10 mouse cellular contexts compared by ENCODE assay signal in the genomic region with DNA sequence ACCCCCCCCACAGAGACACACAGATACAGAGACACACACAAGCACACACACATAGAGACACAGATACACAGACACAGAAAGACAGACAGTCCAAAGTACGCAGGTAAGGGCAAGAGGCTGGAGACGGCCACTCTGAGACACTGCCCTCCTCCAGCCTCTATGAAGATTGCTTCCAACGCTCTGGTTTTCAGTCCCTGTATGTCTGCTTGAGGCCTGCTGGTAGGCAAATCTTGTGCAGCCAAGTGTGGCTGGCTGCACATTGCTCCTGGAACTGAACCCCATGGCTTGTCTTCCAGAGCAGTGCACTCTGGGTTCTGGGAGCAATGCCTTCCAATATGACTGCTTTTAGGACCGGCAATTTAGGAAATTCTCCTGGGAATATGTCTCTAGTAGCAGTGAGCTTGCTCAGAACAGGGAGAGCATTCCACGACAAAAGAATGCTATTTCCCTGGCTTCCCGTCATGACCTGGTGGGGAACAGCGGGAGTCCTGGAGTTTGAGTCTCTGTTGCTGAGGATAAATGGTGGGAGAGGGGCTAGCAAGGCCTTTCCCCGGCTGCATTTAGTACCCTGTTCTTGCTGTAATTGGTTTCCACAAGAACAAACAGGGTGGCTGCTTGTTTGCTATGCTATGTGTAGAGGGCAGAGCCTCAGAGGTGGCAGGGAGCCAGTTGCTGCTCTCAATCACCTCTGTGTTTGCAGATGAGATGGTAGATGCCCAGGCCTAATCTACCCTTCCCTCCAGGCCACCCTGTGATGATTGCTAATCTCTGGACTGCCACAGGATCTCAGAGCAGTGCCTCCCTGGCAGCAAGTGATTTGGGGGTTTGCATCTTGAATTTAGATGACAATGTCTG. TPM values are rescaled to one million over a fixed set of nuclear protein-coding genes. Genes with fewer than 3 reads are reported as not detected.
DNase-seq lines count a peak whose midpoint lies in the region; ATAC-seq lines count a peak whose summit lies in the region.
"Had no signal": no experiment of that assay in that cellular context is flagged by ENCODE, and none has a peak within 500 bp of the region (broad histone marks: within the 10 kb centered on the region; RNA-seq: fewer than 3 reads in every experiment).

No protein-coding gene starts in this region.

- no peaks in the 10 kb centered on the region; the same call in 1 of the 2 replicates for H3K9me3 ChIP-seq in limb, embryonic 12.5 days
- no peaks in the 10 kb centered on the region for H3K9me3 ChIP-seq in limb, embryonic 10.5 days (replicated peaks)
- H3K9me3 ChIP-seq in kidney, embryonic 15.5 days (replicated peaks), result no peaks in the 10 kb centered on the region; the same call in 1 of the 2 replicates
- H3K9me3 ChIP-seq in midbrain, embryonic 16.5 days (replicated peaks; ENCODE audit: control insufficient read depth, low read length, poor library complexity, severe bottlenecking), result no peaks in the 10 kb centered on the region

- no peaks in the 10 kb centered on the region for H3K36me3 ChIP-seq in limb, embryonic 12.5 days
- H3K36me3 ChIP-seq in limb, embryonic 10.5 days, result no peaks in the 10 kb centered on the region
- no peaks in the 10 kb centered on the region for H3K36me3 ChIP-seq in kidney, embryonic 15.5 days
- no peaks in the 10 kb centered on the region for H3K36me3 ChIP-seq in midbrain, embryonic 16.5 days (ENCODE audit: control insufficient read depth, insufficient read depth, low read length)

- H3K27me3 ChIP-seq in limb, embryonic 12.5 days, result peaks cover 35% of the 10 kb centered on the region
- peaks cover 36% of the 10 kb centered on the region for H3K27me3 ChIP-seq in limb, embryonic 10.5 days (ENCODE audit: low read depth, poor library complexity, severe bottlenecking)
- H3K27me3 ChIP-seq in kidney, embryonic 15.5 days, result peaks cover 36% of the 10 kb centered on the region
- no peaks in the 10 kb centered on the region; the same call in 1 of the 2 replicates for H3K27me3 ChIP-seq in midbrain, embryonic 16.5 days (ENCODE audit: control insufficient read depth, insufficient read depth, low read depth, low read length)

- no peak overlapping the region for H3K9ac ChIP-seq in limb, embryonic 12.5 days (replicated peaks)
- no peak overlapping the region for H3K9ac ChIP-seq in kidney, embryonic 15.5 days
- H3K9ac ChIP-seq in midbrain, embryonic 16.5 days (ENCODE audit: low read depth, low read length), result no peak overlapping the region

- ATAC-seq in limb, embryonic 12.5 days (ENCODE audit: insufficient number of reproducible peaks, insufficient read depth, low FRiP score, low TSS enrichment, low read depth), result 0 out of 2 replicates have a peak, but pooled peaks have one; percentile 18
- ATAC-seq in kidney, embryonic 15.5 days (replicated peaks; ENCODE audit: low FRiP score), result 0 out of 2 replicates have a peak, but pooled peaks have one; percentile 26
- no peak for ATAC-seq in midbrain, embryonic 16.5 days
- no peak for ATAC-seq in granulocyte monocyte progenitor cell, adult 5-6 weeks (replicated peaks; ENCODE audit: poor library complexity, severe bottlenecking)

- H3K4me1 ChIP-seq in limb, embryonic 12.5 days (replicated peaks), result peaks cover 26% of the 10 kb centered on the region
- peaks cover 13% of the 10 kb centered on the region for H3K4me1 ChIP-seq in limb, embryonic 10.5 days
- peaks cover 23% of the 10 kb centered on the region for H3K4me1 ChIP-seq in kidney, embryonic 15.5 days
- peaks cover 13% of the 10 kb centered on the region for H3K4me1 ChIP-seq in midbrain, embryonic 16.5 days (ENCODE audit: control insufficient read depth, insufficient read depth, low read length)

- 48% methylated on average over 8 of the region's 8 CpGs for WGBS in limb, embryonic 12.5 days
- 58% methylated on average over 8 of the region's 8 CpGs for WGBS in limb, embryonic 10.5 days
- WGBS in kidney, embryonic 15.5 days, result 50% methylated on average over 8 of the region's 8 CpGs
- 34% methylated on average over 8 of the region's 8 CpGs for WGBS in midbrain, embryonic 16.5 days

- DNase-seq in limb, embryonic 10.5 days (ENCODE audit: low spot score), result no peak
- DNase-seq in cerebellum, postnatal 25 days, result peak; percentile 11 to 32
- DNase-seq in frontal cortex, postnatal 25 days (ENCODE audit: low spot score in 2 of 2), result no peak
- no peak for DNase-seq in thymus, postnatal 36 days

- H3K27ac ChIP-seq in limb, embryonic 12.5 days, result peak overlapping the region; percentile 35; the same call in 1 of the 2 replicates
- no peak overlapping the region for H3K27ac ChIP-seq in limb, embryonic 10.5 days
- H3K27ac ChIP-seq in kidney, embryonic 15.5 days, result no peak overlapping the region
- peak overlapping the region; percentile 69 for H3K27ac ChIP-seq in midbrain, embryonic 16.5 days (ENCODE audit: low read length)

- H3K4me2 ChIP-seq in limb, embryonic 12.5 days, result no peak overlapping the region
- H3K4me2 ChIP-seq in kidney, embryonic 15.5 days, result no peak overlapping the region
- no peak overlapping the region for H3K4me2 ChIP-seq in midbrain, embryonic 16.5 days (ENCODE audit: low read length)

- no peak overlapping the region for H3K4me3 ChIP-seq in limb, embryonic 12.5 days (replicated peaks)
- H3K4me3 ChIP-seq in limb, embryonic 10.5 days, result no peak overlapping the region
- H3K4me3 ChIP-seq in kidney, embryonic 15.5 days (replicated peaks), result no peak overlapping the region
- no peak overlapping the region for H3K4me3 ChIP-seq in midbrain, embryonic 16.5 days (ENCODE audit: low read depth, low read length)
- H3K4me3 ChIP-seq: megakaryocyte, embryonic 14.5 days had no signal

RNA-seq across cellular contexts. Expression of a gene that starts 5.1 kb away (rescaled TPM):
- 0.15 and 0.23 TPM in 2 replicates for polyA plus RNA-seq in limb, embryonic 12.5 days (2016; fragmentation: Nextera tagmentation; extraction: Ambion mirVana)
- polyA plus RNA-seq in limb, embryonic 10.5 days (2016; fragmentation: Nextera tagmentation; extraction: Ambion mirVana), result 0.06 TPM in 1 of 2 replicates, not detected in the other
- 0.08 and 0.18 TPM in 2 replicates for polyA plus RNA-seq in kidney, embryonic 15.5 days (2015; fragmentation: Nextera tagmentation; extraction: Ambion mirVana)
- polyA plus RNA-seq in midbrain, embryonic 16.5 days (2015; fragmentation: Nextera tagmentation; extraction: Ambion mirVana), result 8.4 and 9.2 TPM in 2 replicates
- total RNA-seq in granulocyte monocyte progenitor cell, adult 5-6 weeks (2014; fragmentation: Nextera tagmentation), result not detected in 2 replicates
- not detected in 2 replicates for total RNA-seq in granulocyte monocyte progenitor cell, adult 5-6 weeks (2017)
- total RNA-seq: common myeloid progenitor, adult 5-6 weeks had no signal

Comparison
In these comparisons a context has a peak if more than half of its experiments do, and no peak if none do; other contexts are left out.
1. H3K27ac ChIP-seq: peak in limb, embryonic 12.5 days (single experiment) and midbrain, embryonic 16.5 days (single experiment); none in limb, embryonic 10.5 days (single experiment) and kidney, embryonic 15.5 days (single experiment).
2. ATAC-seq: peak in limb, embryonic 12.5 days (single experiment) and kidney, embryonic 15.5 days (single experiment); none in midbrain, embryonic 16.5 days (single experiment) and granulocyte monocyte progenitor cell, adult 5-6 weeks (single experiment).
3. DNase-seq: peak in cerebellum, postnatal 25 days (2 of 2); none in limb, embryonic 10.5 days (single experiment), frontal cortex, postnatal 25 days (0 of 2) and thymus, postnatal 36 days (0 of 2).